Mouse (Mus musculus) erythroblast, adult 5-6 weeks (primary cell): ENCODE data around the gene Nin. TPM values are rescaled to one million over a fixed set of nuclear protein-coding genes. Genes with fewer than 3 reads are reported as not detected.

Experiments used
- ATAC-seq: replicated peaks from 2 replicates; pipeline ENCODE4 v1.8.0; 2016; ENCODE audit warnings: moderate number of reproducible peaks, mild to moderate bottlenecking, moderate TSS enrichment, inconsistent platforms; ENCODE audit not compliant: poor library complexity, low FRiP score, severe bottlenecking
- total RNA-seq, 2 experiments: library from RNA; stranded (forward) in 1 of 2; stranded (reverse) in 1 of 2; fragments of 150-400 nt in 1 of 2; fragments of 200-764, 138-1000 nt in 1 of 2; gene quantifications; 2 replicates each; pipeline versions ENCODE4 v1.2.3 to v1.2.4; 2015 to 2017; ENCODE audit warnings: low replicate concordance in 2 of 2

Gene Nin
- total RNA-seq, 2 experiments from 2014 or later, result 25.7 to 61.9 TPM

DNA sequence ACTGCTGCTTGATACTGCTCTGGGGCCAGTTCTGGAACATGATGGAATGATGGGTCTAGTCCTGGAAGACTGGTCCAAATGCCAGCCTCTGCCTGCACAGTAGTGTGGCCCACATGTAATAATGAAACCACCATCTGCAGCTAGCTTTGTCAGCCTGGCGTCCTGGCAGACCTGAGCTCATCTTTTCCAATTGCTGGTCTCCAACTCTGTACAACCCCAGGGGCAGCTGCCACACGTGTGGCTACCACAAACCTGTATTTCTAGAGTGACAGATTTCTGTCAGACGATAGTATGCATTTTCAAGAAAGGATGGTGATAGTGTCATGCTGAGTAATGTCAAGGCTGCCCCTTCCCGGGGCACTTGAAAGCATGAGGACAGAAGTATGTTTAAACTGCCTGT is 25.2 kb downstream of the Nin start:
- no peak for ATAC-seq

DNA sequence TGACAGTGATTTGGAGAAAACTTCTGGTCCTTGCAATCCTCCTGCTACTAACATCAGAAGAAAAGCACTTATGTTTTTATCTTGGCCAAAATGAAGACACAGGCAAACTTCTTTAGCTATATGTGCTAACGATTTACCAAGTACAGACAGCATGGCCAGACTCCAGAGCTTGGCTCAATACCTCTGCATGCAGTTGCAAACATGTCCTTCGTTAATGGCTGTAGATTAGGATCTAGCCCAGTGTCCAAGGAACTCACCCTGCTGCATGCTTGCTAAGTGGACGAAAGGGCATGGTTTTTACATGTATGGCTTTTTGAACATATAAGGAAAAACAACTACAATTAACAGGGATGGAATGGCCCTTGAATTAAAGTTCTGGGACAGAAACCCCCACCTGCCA is 28.2 kb downstream of the Nin start:
- ATAC-seq, result no peak

DNA sequence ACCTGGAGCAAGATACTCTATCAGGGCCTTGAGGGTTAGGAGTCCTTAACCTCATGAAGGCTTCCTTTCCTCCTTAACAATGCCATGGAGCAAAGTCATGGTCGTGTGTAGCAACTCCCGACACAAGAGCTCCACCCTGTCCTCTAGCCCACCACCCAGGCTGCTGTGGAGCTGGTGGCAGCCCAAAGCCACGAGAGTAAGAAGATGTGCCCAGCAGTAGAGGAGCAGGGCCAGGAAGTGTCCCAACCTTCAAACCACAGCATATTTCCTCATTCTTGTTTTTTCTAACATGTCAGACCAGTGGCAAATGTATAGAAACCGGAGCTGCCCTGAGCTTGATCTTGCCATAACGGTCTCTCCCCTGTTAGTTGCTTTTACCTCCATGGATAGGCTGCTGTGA is 29.3 kb downstream of the Nin start:
- ATAC-seq, result no peak

DNA sequence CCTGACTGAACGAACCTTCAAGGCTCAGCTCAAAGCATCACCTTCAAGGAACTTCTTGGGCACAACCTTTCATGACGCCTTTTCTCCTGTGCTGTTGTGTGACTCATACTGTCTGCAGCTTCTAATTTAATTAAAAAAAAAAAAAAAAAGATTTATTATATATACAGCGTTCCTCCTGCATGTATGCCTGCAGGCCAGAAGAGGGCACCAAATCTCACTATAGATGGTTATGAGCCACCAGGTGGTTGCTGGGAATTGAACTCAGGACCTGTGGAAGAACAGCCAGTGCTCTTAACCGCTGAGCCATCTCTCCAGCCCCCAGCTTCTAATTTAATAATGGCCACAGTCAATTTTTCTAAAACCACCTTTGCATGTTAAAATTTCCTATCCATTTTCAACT is 29.8 kb downstream of the Nin start:
- ATAC-seq, result no peak

DNA sequence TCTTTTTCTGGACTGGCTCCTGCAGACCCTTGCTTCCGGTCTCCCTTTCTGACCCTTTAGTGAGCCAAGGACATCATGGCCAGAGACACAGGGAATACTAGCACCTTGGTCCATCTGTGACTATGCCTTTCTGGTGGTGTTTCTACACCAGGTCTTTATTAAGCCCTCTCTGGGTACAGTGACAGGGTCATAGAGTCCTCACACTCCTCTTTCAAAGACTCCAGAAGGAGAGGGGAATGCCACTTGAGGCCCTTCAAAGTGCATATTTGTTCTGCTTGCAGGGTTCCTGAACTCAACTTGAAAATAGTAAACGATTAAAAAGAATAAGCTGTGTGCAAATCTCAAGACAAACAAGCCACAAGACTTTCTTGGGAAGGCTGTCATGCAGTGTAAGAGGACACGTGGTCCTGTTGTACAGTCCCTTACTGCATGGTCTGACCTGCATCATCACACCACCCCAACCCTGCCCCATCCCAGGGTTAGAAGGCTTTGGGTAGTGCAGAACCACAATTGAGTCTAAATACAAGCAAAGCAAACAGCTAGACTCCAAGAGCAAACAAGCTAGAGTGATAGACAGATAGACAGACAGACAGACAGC is 30.5 kb downstream of the Nin start:
- no peak for ATAC-seq

DNA sequence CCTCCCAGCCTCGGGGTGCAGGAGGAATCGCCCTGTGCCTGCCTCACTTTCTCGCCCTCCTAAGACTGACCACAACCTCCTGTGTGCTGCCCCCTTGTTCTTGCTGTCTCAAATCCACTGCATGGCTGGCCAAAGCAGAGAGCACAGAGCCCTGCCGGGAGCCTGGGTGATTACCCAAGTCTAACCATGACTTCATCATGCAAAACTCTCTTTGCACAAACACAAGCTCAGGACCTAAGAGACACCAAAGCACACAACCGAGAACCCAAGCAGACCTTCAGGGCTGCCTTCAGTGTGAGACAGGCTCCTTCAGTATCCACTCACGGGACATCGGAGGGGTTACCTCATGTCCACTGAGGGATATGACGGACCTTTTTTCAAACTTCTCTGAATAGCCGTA is 31.0 kb downstream of the Nin start:
- ATAC-seq, result no peak

DNA sequence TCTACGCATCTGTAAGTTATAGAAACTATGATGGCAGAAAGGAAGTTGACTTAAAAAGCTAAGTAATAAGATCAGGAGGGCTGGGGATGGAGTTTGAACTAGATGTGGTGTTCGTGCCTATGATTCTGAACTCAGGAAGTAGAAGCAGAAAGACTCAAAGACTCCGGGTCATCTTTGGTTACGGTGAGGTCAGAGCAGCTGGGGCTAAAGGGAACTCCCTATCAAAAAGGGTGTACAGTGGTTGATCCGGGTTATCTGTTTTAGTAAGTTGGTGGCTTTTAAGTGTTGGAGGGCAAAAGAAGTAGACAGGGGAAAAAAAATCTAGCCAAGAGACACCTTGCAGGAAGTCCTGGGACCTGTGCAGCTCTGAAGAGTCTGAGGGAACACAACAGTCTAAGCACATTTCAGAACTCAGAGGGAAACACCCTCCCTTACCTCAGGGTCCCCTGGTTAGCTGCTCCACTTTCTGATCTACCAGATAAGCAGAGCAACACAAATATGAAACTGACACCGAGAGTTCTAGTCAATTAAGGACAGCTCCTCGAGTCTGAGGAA is 35.0 kb downstream of the Nin start:
- ATAC-seq, result no peak

DNA sequence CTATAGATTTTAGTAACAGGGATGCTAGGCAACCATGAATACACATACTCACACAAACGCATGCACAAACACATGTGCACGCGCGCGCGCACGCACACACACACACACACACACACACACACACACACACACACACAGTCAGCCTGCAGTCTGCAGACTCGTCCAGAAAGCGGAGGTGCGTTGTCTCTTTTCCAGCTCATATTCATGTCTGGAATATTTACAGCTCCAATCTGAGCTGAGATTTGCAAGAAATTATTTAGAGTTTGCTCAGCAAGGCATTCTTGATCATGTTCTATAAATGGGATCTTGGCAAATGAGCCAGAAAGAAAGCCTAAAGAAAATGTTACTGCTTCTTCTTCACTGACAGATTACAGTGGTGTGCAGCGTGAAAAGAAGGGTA is 37.0 kb downstream of the Nin start:
- ATAC-seq, result no peak

DNA sequence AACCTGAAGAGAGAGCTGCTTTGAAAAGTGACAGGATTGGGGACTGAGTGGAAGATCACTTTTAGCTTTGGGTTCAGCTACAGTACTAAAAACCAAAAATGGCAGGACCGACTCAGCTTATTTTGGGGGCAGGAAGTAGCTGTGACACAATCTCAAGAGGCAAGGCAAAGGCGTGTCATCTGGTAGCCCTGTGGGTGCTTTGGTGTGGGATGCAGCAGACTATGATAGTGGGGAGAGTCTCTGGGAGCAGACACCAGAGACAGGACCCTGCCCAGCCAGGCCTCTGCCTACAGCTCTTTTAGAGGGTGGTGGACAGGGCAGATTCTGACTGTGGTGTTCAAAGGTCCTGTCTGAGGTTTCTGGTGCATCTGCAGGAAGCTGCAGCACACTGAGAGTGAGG is 38.5 kb downstream of the Nin start:
- no peak for ATAC-seq

DNA sequence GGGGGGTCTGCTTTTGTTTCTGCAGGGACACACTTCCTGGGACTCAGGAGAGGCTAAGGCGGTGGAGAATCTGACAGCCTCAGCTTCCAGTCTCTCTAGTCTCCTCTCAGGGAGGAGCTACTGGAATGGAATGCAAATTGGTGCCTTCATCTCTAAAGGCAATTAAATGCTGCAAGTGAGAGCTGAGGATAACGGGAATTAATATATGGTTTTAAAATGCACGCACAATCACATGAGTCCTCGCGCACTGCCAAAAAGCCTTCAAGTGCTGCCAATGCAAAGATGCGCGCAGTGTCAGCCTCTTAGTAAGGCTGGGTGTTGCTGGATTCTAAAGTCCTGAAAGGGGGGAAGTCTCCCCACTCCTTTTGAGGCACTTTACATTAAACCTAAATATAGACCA is 42.6 kb downstream of the Nin start:
- no peak for ATAC-seq

DNA sequence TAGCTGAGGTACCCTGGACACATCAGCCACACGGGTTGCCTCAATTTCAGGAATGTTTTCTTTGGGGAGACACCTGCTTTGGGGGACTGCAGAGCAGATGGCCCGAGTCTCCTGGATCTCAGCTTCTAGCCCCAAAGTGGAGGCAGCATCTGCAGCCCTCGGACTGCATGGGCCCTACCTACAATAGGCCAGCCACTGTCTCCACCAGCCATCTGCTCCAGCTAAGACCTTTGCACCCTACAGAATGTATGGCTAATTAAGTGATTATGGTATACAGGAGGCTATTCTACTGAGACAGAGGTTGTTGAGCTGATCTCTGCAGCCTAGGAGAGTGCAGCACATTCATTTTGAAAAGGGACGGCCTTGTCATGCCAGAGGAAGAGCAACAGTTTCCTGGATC is 43.2 kb downstream of the Nin start:
- ATAC-seq, result no peak

DNA sequence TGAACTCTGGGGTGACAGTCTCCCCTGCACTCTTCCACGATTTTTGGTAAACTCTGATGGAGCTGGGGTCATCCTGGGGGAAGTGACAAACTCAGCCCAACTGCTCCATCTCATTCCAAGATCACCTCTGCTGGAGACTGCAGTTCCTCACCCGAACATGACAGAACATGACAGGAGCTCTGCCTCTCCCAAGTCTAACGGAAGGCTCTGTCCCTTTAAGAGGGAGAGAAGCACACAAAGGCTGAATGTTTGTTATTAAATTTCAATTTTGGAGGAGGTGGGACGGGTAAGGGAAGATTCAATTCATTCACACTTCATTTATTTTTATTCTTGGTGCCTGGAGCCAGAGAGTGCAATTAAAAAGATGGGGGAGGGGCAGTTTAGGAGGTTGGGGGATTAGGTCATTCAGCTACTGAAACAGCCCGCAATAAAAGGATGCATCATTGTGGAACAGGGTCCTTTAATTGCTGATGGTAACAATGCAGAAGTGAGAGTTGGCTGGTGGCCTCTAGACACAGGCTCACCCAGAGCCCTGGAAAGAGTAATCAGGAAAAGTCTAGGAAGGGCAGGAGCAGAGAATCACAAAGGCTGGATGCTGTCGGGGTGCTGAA is 44.8 kb downstream of the Nin start:
- ATAC-seq, result no peak

DNA sequence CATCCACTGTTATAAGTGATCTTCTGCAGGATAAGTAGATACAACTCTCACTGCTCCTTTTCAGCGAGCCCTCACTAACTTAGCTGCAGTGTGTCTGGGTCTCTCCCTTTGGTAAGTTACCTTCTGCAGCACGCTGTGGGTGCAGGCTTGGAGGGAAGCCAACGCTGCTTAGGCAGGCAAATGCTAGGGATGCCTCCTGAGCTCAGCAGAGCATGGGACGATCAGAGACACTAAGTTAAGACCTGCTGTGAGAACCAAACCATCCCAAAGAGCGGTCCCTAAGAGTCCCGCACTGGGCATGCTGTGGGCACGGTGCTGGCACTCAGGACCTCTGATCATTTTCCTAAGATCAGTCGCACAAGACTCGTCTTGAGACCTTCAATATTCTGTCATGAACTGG is 45.7 kb downstream of the Nin start:
- ATAC-seq, result no peak

DNA sequence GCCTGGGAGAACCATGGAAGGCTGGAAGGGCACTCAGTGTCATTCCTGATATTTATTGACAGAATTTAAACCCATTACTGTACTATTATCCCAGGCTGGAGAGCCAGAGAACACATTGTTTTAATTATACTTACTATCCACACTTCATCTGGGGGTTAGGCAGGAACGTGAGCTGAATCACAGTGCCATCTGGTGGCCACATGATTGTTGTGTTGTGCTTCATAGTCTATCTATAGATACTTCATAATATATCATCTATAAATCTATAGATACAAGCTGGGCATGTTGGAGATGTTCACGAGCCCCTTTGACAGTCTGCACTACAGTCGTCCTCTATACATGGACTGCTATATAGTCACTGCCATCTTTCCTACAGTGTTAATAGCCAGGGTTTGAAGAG is 51.4 kb downstream of the Nin start:
- ATAC-seq, result peak; percentile 77

DNA sequence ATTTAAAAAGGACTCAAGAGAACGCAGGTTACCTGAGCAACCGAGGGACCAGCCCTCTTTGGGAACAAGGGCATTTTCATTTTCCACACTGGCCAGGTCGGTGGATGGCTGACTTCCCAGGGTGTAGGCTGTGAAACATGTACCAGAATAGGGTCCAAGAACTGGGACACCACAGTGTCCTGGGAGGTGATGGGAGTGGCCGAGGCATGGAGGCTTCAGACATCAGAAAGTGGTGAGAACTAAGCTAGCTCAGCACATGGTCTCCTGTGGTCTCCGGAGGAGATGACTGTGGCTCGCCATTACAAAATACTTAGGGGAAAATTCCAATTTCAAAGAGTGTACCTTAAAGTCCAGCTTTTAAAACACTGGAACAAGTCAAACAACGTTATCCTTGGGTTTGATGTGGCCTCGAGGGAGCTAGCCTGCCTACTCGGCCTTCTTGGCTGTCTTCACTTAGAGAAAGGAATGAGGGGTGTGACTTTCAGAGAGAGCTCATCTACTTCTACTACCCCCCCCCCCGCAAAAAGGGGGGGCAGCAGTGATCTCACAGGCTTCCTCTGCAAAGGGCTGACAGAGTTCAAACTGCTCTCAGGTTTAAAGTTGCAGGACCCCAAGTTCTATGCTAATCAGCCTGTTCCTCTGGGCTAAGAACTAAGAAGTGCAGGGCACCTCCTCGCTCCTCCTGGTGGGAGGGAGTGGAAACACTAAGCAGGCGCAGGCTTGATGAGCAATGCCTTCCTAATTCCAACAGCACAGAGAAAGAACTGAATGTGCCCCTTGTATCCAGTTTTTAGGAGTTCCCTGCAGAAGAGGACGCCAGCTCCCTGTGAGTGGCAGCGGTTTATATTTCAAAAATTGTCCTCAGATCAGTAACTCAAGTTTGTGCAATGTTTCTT is 54.3 kb downstream of the Nin start:
- ATAC-seq, result no peak

DNA sequence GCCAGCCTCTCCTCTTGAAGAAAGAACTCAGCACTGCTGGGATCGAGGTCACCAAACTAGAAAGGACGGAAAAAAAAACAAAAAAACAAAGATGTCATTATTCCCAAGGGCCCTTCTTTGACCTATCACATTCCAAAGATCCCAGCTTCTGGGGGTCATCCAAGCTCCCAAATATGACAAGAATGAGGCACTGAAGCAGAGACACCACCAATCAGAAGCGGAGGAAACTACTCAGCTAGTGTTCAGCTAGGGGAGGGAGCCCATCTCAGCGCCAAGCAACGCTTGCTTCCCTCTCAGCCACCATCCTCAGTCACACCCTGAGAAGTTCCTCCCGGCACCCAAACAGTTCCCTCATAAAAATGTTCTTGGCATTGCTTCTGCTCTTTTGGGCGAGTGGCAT is 62.8 kb downstream of the Nin start:
- no peak for ATAC-seq

DNA sequence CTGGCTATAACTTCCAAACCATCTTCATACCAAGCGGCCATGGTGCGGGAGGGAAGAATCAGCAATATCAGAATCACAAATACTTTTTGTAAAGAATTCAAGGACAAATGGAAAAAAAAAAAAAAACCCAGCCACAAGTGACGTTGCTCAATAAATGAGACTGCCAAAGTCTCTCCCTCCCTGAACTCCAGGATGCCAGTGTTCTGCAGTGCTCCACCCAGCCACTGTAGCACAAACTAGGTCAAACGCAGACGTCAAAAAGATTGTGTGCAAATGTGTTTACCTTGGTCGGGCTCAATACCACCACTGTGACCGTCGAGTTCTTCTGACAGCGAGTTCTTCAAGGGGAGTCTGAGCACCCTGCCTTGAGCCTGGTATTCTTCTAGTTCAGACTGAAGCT is 64.8 kb downstream of the Nin start:
- ATAC-seq, result no peak

DNA sequence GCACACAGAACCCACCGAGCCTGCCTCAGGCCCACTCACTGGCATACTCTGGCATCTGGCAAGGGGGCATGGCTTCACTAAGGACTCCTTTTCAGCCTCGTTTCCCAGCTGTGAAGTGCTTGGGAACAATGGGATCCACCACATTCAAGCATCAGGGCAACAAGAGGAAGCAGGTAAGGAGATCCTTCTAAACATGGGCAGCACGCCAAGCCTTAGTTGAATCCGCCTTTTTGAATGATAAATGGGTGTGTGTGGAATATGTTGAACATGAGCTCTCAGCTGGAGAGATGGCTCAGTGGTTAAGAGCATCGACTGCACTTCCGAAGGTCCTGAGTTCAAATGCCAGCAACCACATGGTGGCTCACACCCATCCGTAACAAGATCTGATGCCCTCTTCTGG is 66.2 kb downstream of the Nin start:
- ATAC-seq, result no peak

DNA sequence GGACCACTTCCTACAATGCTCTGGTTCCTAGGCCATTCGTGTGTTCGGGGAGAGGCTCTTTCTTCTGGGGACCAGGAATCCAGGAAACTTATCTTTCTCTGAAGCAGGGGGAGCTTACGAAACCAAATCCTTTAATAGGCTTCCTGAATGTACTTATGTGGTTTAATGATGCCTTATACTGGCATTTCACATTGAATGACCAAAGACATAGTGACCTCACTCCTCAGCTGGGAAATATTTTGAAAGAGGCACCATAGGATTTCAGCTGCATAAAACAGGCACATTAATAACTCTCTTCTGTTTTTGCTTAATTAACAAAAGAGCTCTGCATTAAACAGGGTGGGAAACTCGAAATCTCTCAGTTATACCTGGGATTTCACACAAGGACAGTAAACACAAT is 69.2 kb downstream of the Nin start:
- ATAC-seq, result no peak

DNA sequence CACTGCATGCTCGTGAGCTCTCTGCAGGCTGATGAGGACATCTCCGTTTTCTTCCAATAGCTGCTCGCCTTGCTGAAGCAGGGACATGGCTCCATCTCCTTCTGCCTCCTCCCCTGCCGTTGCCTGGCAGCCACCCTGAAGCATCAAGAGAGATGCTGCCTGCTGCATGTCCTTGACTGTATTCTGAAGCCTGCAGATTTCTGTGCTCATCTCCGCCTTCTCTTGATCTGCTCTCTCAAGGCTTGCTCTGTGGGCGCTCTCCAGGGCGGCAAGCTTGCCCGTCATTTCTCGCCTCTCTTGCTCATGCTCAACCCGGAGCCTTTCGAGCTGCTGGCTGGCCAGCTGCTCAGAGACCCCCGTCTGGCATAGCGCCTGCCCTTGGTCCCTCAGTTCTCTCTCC is 70.1 kb downstream of the Nin start:
- no peak for ATAC-seq

DNA sequence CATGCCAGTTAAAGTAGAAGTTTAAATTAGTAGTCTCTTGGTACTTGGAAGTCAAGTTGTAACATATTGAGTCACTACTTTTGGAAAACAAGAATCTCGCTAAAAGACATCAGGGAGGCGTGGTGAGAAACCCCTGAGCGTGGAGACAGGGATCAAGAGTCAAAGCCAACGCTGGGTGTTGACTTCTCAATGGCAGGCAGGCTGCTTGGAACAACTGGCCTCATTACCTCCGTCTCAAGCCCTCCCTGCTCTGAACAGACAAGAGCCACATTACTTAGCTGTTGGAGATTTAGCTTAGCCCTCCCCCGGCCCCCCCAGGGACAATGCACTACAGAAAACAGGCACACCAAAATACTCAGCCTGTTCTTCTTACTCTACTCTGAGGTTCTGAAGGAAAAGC is 72.5 kb downstream of the Nin start:
- ATAC-seq, result no peak
